Mouse (Mus musculus) layer of hippocampus, postnatal 25 days (tissue): Measurements from ENCODE around the gene Nrxn1. TPM values are rescaled to one million over a fixed set of nuclear protein-coding genes. Genes with fewer than 3 reads are reported as not detected.
A peak's percentile ranks its signal among the peaks of the same experiment; 100 is the strongest.

ENCODE experiments used
- DNase-seq, 2 experiments: peaks; one replicate each; pipeline ENCODE4 v3.0.0; 2022; ENCODE audit warnings: mixed read lengths in 2 of 2, low spot score in 1 of 2; ENCODE audit errors: extremely low spot score in 1 of 2
- total RNA-seq, 2 experiments: library from RNA; stranded (reverse); gene quantifications; 2 replicates each; pipeline ENCODE4 v1.2.3; 2021

Nrxn1 gene
- total RNA-seq, 2 experiments from 2014 or later, result 389 to 440 TPM

DNA sequence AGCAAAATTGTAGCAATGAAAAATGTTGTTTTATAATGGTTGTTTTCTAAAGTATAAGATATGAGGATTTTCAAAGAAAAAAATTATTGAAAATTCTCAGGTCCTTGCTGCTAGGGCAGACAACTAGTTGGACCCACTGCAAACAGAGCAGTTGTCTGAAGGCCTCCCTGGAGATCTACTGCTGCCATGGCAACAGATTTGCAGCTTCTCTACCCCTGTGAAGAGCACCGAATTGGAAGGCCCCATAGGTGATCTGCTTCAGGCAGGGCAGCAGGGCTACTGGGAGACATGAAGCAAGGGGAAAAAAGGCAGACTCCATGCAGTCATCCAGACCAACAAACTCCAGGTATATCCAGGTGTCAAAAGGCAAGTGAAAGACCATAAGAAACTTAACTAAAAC, 896.1 kb downstream of the Nrxn1 start:
- DNase-seq, result no peak

DNA sequence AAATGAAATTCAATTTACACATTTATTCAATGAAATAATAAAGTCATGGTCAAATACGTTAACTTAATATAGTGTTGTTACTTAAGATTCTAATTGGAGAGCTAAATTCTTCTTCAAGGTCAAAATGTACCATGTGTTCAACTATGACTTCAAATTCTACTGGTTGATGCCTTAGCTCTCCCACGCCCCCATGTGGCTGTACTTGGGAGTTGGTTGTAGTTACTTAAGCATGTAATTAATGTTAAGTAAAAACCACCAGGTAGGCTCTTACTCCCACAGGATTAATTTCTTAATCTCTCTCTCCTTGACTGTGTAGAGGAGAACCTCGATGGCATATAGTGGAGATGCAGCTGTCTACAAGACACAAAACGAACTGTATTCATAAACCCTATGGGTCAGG, 951.3 kb downstream of the Nrxn1 start:
- DNase-seq, result peak in 1 of 2 experiments; percentile 15

DNA sequence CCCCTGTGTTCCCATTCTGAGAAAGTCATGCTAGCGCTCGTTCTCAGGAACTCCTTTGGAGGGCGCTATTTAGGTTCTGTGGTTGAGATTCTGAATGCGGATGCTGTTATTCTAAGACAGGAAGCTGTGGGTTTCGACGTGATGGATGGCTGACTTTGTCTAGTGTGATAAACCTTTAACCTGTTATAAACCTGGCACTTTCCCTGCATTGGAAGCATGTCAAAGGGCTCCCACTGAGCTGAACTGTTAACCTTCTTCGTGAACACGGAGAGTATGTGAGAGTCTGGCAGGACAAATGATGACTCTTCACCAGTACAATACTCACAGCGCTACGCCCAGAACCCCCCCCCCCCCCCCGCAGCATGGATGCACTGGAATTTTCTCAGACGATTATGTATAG, 962.0 kb downstream of the Nrxn1 start:
- DNase-seq, result no peak

DNA sequence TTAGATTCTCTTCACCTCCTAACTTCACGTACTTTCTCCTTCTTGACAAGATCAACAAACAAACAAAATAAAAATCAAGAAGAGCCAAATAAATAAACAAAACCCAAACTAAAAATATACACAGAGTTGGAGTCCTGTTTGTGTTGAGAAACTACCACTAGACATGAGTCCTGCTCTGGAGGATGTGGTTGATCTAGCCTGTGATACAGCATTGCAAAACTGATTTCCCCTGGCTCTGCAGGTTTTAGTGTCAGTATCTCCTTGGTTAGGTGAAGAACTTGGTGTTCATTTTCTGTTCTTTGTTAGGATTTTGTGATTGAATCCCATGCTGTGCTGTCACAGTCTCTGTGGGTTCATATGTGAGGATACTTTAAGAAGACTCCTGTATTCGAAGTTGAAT, 963.7 kb downstream of the Nrxn1 start:
- no peak for DNase-seq

DNA sequence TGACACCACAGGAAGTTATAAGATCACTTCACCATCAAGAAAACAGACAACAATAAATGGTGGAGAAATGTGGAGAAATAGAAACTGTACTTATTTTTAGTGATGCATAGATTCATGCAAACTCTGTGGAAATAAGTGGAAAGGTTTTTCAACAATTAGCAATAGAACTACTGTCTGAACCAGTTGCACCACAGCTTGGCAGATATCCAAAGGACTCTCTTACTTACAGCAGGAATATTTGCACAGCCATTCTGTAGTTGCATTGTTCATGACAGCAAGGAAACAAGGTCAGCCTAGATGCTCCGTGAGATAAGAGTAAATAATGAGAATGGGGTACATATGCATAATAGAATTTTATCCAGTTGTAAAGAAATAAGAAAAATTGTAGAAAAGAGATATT, 965.3 kb downstream of the Nrxn1 start:
- no peak for DNase-seq

DNA sequence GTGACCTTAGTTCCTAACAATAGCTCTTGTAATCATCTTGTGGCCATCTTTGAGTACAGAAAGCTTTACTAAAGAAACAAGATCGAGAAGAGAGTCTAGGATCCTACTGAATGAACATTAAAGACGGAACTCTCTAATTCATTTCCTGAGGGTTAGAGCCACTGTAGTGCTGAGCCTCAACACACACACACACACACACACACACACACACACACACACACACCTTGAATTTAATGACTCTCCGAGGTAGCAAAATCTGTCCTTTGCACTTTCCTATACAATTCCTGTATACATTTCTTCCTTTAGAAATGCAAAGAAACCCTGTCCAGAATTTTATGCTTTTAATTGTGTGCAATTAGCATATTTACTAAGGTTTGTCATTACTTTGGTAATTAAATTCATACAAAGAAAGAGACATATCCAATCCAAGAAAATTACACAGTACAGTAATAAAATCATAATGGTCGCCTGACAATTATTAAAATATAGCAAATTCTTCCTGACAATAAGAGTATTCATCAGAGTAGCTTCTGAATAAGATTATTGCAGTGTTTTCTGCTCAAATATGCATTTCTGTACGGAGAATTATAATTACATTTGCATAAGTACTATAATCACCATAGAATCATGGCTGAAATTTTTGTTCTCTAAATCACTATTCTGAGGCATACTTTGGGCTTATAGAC, 969.9 kb downstream of the Nrxn1 start:
- no peak for DNase-seq

DNA sequence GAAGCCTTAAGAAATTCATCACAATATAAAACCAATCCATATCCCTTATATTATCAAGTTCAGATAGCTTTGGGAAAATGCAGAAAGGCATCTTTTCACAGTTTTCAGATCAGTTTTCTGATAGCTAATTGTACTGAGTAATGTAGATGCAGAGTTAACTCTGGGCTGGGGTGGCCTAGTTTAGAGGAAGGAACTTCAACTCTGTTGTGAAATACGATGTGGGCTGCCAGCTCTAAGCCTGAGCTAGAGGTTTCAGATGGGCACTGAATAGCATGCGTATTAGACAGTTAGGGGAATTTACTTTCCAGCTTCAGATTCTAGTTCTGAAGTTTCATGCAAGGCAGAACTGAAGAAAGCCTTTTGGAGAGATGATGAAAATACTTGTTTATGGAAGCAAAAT, 976.6 kb downstream of the Nrxn1 start:
- DNase-seq, result no peak

DNA sequence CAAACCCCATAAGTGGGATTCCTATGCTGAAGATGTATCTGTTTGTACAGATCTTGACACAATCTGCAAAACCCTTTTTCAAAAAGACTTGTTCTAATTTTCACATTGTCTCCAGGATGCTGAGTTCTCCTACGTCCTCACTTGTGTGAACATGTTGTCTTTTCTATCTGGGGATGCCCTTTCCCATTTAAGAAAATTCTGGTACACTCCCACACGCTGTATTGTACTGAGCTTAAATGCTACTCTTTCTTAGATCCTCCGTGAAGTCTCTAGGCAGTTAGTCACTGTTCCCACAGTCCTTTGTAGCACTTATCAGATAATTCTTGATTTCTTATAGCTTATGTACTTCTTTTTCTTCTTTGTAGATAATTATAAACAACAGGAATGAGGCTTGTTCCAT, 997.9 kb downstream of the Nrxn1 start:
- no peak for DNase-seq

DNA sequence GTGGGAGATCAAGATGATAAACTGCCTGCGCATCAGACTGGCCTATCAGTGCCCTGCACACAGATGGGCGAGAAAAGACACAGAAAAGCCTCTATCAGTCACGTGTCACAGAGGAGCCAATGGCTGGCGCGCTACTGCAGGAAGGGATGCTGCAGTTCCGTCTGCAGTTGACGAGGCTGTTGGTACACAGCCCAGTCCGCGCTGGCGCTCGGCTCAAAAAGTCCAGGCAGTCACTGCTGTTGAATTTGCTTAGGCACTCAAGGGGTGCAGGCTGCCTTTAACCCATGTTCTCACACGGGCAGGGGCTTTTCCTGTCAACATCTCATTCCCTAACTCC, 1004.6 kb downstream of the Nrxn1 start:
- DNase-seq, result peak; percentile 79 to 83

DNA sequence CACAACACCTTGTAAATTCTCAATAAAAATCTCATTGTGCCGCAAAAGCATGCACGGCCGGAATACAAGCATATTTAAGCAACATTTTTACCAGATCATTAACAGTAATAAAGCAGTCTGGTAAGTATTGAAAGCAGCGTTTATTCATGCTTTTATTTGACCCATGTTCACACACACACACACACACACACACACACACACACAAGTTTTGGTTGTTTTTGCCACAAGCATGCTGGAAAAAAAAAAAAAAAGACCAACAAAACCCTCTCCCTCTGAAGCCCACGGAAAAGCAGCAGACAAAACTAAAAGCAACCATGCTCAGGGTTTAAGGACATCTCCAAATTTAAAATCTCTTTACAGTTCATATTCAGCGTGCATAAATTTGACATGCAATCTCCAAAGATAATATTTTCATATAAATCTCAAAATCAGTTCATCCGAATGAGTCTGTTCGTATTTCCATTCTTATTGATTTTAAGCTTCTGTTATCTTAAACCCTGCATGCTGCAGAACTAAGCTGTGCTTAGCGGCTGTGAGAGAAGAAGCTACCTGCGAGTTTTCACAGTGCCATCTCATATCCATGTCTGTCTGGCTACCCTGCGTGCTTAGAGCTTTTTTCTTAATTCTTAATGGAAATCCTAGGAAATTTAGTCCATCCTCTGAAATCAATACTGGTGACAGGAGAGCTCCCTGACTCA, 1005.1 kb downstream of the Nrxn1 start:
- no peak for DNase-seq

DNA sequence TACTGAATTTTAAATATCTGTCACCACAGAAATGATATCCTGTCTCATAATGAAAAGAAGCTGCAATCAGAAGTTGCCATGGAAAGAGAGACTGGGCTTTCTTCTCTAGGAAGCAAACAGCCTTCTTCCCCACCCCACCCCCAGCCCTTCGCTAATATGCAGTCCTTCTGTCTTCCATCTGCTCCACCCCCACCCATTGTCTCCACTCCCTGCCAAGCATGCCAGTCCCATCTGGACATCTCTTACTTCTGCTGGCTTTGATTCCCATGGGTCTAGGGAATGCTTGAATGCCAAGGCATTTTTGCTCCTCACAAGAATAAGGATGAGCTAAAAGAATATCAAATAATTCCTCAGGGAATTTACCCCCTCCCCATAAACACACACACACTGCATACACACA, 1006.0 kb downstream of the Nrxn1 start:
- DNase-seq, result peak; percentile 43 to 58

DNA sequence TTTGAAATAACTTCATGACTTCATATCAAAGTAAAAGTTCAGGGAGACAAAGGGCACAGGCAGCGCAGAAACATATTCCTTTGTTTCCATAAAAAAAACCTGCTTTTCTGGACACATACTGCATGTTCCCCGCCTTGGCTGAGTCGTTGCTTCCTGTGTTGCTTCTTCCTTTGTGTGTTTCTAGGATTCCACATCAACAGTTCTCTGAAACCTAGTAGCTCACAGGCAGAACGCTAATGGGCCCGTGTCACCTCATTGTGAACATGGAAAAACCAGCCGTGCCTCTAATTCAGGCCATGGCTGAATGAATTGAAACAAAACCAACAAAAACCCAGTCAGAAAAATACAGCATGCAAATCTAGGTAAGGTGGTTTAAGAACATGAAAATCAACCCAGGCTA, 1013.9 kb downstream of the Nrxn1 start:
- no peak for DNase-seq

DNA sequence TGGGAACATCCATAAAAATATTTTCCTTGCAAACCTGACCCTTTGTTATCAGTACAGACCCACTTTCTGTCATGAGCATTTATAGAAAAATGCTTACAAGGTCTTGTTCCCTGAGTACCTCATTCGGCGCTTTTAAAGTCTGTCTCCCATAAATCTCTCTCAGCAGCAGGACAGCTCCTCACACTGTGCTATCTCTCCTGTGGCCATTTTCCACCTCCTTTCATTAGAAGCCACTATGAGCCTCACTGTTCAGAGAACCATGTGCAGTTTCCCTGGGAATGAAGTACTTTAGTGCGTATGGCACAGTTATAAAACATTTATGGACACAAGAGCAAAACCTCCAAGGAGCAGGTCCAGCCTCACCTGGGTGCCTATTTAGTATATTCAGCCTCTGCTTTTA, 1014.4 kb downstream of the Nrxn1 start:
- DNase-seq, result no peak

DNA sequence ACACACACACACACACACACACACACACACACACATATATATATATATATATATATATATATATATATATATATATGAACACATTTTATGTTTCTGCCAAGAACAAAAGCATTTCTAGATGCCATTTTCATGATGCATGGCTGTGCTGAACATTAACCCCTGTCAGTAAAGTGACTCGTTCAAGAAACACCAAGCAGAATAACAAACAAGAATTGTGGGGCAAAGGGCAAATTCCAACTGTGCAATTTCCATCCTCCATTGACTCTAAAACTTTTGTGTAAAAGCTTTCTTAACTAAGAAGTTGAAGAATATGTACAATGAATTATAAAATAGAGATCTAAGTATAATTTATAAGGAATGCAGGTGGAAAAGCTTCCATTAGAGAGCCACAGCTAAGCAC, 1030.0 kb downstream of the Nrxn1 start:
- DNase-seq, result no peak

DNA sequence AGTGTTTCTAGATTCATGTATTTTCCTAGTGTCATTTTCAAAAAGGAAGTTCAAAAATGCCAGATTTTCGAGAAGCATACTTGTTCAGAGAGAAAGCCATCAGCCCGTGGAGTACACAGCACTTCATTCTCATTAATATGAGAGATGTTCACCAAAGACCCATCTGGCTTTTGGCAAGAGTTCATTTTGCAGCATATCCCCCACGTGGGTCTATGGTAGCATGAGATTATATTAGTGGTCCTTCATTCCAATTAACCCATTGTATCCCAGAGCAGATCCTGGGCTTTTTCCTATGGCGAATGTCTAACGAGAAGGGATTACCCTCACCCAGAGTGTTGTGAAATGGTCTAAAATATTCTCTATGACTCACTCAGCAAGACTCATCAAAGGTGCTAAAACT, 1032.0 kb downstream of the Nrxn1 start:
- no peak for DNase-seq

DNA sequence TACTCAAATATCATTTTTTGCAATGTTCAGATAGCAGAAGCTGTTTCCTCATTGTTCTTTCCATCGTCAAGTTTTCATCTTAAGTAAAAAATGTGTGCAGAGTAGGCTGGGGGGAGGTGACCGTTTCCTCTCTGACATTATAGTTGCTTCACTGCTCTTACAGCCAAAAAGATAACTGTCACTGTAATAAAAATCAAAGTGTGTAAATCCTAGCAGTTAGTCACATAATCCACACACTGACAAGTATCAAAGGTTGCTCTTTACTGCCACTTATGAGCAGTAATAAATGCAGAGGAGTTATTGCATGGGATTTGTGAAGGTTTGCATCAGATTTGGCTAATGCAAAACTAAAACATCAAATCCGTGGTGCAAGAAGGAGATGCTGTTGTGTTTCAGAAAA, 1032.7 kb downstream of the Nrxn1 start:
- DNase-seq, result no peak

DNA sequence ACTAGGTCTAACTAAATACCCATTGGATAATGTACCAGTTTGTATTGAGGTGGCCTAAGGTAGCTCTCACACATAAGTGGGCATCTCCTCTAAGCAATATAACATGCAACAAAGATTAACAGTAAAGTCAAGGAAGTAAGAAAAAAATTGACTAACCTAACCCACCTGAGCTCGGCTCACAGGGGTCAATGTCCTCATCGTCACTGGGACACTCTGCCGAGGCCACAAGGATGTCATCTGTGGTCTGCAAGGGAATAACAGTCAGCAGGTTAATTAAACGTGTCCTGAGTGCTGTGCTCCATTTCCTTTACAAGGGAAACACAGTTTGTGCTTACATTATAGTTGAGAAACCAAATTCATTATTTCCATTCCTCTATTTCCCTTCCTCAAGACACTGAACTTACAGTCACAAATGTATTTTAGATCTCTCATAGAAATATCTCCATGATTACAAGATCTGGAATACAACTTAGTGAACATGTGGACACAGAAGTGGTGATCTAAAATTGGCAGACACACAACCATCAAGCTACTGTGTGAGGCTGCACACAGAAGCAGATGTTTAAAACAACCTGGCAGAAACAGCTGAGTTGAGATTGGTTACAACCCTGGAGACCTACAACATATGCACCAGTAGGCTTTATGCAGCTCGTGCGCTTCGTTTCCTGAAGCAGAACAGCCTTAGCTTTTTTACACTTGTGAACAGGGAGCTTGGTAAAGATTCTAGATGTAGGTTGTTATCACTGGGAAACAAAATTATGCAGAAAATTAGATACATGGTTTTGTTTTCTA, 1033.4 kb downstream of the Nrxn1 start:
- DNase-seq, result no peak

DNA sequence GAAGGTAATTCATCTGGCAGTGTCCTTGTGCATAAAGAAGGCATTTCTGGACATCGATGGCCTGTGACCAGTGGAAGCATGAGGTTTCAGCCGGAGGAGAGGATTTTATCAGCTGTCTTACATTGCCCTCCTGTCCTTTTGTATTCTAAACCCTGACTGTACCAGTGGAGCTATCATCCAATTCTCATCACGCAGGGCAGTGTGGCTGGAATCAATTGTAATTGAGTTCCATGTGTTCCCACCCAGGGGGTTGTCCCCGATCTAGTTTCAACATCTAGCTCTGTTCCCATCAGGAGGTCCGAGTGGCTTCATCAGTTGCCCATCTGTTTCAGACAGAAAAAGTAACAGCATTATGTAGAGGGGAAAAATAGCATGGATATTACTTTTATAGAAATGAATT, 1038.6 kb downstream of the Nrxn1 start:
- DNase-seq, result no peak

DNA sequence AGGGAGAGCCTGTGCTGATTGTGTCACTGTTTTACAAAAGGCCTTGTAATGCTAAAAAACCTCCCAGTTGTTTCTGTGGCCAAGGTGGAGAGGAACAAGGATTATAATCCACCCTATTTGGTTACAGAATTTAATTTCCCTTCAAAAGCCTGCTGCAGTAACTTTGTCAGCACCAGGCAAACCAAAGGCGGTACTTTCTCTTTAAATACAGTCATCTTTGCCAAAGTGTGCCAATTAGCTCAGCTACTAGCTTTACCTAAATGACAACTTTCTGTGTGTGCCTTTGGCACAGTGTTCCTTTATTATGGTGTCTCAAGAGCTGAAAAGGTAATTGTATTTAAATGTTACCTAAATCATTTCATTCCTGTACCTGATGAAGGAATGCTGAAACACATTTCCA, 1053.6 kb downstream of the Nrxn1 start:
- no peak for DNase-seq

DNA sequence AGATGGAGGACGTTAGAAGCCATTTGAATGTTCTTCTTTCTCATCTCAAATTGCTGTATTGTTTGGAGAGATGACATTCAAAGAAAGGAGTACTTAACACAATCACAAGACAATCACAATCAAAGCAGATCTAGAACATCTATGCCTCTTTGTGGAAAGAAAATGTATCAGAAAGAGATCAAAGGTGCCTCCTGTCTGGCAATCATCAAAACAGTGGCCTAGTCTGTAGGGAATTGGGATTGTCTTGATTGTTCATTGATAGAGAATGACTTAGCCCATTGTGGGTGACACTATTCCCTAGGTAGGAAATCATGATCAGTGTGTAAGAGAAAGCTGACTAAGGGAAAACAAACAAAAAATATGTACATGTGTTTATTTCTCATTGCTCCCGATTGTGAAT, 1060.5 kb downstream of the Nrxn1 start:
- no peak for DNase-seq

DNA sequence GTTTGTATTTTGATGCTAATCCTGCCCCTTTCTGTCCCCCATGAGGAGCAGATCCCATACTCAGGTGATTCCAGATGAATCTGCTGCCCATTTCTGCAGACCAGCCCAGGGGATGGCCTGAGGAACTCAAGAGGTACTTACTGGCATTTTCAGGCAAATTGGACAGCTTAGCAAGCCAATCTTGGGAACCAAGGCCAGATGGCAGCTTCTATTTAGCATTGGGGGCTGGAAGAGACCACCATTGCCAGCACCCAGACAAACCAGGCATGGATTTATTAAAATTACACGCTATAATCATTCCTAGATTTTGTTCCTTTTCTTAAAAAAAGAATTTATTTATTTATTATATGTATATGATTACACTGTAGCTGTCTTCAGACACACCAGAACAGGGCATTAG, 1076.2 kb downstream of the Nrxn1 start:
- no peak for DNase-seq

DNA sequence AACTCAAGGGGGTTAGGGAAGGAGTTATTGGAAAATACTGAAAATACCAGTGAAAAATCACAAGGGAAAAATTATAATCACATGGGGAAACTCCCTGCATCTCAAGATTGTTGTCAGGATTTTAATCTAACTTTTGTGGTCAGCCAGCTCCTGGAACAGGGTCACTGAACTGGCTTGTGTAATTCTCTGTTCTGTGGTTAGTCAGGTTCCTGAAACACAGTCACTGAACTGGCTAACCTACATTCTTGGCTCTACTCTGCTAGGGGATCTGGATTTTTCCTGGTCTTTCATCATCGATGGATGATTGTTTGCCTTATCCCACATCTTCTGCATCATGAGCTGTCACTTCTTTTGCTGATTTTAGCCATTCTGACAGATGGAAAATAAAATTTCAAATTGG, 1081.1 kb downstream of the Nrxn1 start:
- no peak for DNase-seq
